Mouse (Mus musculus) E14TG2a.4 (cell line): ENCODE data around the gene Tbc1d8b.

Experiments used
- H3K27me3 ChIP-seq: 2 replicates; pipeline ENCODE4 v1.6.1; 2014; ENCODE audit warnings: low read length, control low read depth; ENCODE audit not compliant: insufficient read depth
- H3K36me3 ChIP-seq: 2 replicates; pipeline ENCODE4 v1.6.1; 2014; ENCODE audit warnings: low read length, control low read depth; ENCODE audit not compliant: insufficient read depth
- H3K4me1 ChIP-seq: replicated peaks from 2 replicates; pipeline ENCODE4 v1.6.1; 2014; ENCODE audit warnings: low read depth, low read length, control low read depth
- H3K4me3 ChIP-seq: replicated peaks from 2 replicates; pipeline ENCODE4 v1.5.1; 2014; ENCODE audit warnings: mild to moderate bottlenecking, low read length
- H3K9me3 ChIP-seq: 2 replicates; pipeline ENCODE4 v1.6.1; 2014; ENCODE audit warnings: low read length, control low read depth
- CTCF ChIP-seq: conservative IDR thresholded peaks from 2 replicates; pipeline ENCODE4 v1.5.1; 2014; ENCODE audit warnings: low read length
- NANOG ChIP-seq: IDR thresholded peaks from 2 replicates; pipeline ENCODE4 v1.6.1; 2014; ENCODE audit warnings: borderline replicate concordance, low read length, mixed read lengths
- POU5F1 ChIP-seq: IDR thresholded peaks from 2 replicates; pipeline ENCODE4 v1.6.1; 2014; ENCODE audit warnings: low read length, borderline replicate concordance

Tbc1d8b gene

DNA sequence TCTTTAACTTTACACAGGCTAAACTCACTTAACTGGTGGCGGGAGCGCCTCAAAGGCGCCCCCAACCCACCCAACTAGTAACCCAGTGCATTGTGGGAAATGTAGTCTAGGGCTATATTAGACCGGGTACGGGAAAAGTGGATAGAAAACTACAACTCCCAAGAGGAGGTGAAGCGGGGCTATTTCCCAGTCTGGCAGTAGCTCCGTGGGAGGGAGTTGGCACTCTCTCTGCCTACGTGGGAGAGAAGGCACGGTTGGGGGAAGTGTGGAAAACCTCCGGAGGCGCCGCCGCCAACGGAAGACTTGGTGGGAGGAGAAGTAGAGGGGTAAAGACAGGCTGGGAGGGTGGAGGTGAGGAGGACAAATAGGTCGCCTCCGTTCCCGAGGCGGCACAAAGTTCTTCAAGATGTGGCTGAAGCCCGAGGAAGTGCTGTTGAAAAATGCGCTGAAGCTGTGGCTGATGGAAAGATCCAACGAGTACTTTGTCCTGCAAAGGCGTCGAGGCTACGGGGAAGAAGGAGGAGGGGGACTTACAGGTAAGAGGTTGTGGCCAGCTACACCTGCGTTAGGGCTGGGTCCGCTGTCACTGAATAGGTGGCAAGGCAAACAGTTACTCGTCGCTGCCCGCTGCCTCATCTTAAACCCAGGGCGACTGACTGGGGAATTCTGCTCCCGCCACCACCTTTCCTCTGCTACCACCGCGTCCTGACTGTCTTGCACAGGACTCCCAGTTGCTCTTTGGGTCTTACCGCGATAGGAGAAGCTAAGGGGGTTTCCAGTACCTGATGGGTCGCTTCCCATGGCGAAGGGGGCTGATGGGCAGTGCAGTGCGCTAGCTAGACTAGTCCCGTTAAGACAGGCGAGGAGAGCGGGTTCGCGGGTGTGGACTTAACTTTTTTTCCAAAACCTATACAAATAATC, at the start of gene Tbc1d8b:
Gene Tbc1d8b (plus strand): TSS at position 222 of the 921 bp plus-strand sequence.
- H3K4me1 ChIP-seq, result no peaks in the 10 kb centered on the region; the same call in 1 of the 2 replicates
- TF ChIP-seq CTCF (no peak), POU5F1 (no peak), NANOG (no peak)
- peak within 1 kb of the TSS; percentile 79 for H3K4me3 ChIP-seq
- H3K27me3 ChIP-seq, result peaks cover 11% of the 10 kb centered on the region; the same call in 1 of the 2 replicates
- no peaks in the 10 kb centered on the region for H3K9me3 ChIP-seq
- H3K36me3 ChIP-seq, result no peaks in the 10 kb centered on the region

- H3K4me1 ChIP-seq, result no peaks in the 10 kb centered on the region
- no peaks in the 10 kb centered on the region for H3K9me3 ChIP-seq
- H3K4me3 ChIP-seq, result no peak overlapping the region
- no peaks in the 10 kb centered on the region for H3K27me3 ChIP-seq
- TF ChIP-seq NANOG (no peak), CTCF (no peak), POU5F1 (no peak)
- no peaks in the 10 kb centered on the region for H3K36me3 ChIP-seq
These were observed 45.1 kb upstream of the Tbc1d8b start for GRCm38 (mm10) chrX:139639744-139640143.

DNA sequence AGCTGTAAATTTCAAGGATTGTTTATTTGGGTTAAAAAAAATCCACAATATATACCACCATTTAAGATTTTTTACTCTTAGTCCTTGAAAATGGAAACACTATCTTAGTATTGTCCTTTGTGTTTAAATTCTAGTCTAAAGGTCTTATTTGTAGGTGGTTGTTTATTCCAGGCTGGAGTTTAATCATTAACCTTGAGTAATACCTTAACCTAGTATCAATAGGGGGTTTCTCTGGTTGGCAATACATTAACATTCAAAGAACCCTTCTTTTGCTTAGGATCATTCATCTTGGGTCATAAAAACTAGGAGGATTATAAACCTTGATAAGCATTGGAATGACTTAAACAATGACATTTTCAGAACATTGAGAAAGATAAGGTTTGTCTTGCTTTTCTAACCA, 44.4 kb upstream of the Tbc1d8b start:
- H3K36me3 ChIP-seq, result no peaks in the 10 kb centered on the region
- H3K9me3 ChIP-seq, result no peaks in the 10 kb centered on the region
- no peak for TF ChIP-seq CTCF
- TF ChIP-seq NANOG, result no peak
- TF ChIP-seq POU5F1, result no peak
- H3K4me3 ChIP-seq, result no peak overlapping the region
- H3K27me3 ChIP-seq, result no peaks in the 10 kb centered on the region
- no peaks in the 10 kb centered on the region for H3K4me1 ChIP-seq

GRCm38 (mm10) chrX:139652226-139652625, 32.6 kb upstream of the Tbc1d8b start:
- no peaks in the 10 kb centered on the region for H3K9me3 ChIP-seq
- no peak overlapping the region for H3K4me3 ChIP-seq
- H3K4me1 ChIP-seq, result no peaks in the 10 kb centered on the region
- TF ChIP-seq POU5F1, result no peak
- H3K27me3 ChIP-seq, result no peaks in the 10 kb centered on the region
- H3K36me3 ChIP-seq, result no peaks in the 10 kb centered on the region

- H3K27me3 ChIP-seq, result no peaks in the 10 kb centered on the region
- H3K9me3 ChIP-seq, result no peaks in the 10 kb centered on the region
- H3K4me1 ChIP-seq, result no peaks in the 10 kb centered on the region
- TF ChIP-seq CTCF, result no peak
- no peak for TF ChIP-seq POU5F1
- no peak for TF ChIP-seq NANOG
- no peak overlapping the region for H3K4me3 ChIP-seq
- H3K36me3 ChIP-seq, result no peaks in the 10 kb centered on the region
These were observed 31.5 kb upstream of the Tbc1d8b start for GRCm38 (mm10) chrX:139653292-139653691.

DNA sequence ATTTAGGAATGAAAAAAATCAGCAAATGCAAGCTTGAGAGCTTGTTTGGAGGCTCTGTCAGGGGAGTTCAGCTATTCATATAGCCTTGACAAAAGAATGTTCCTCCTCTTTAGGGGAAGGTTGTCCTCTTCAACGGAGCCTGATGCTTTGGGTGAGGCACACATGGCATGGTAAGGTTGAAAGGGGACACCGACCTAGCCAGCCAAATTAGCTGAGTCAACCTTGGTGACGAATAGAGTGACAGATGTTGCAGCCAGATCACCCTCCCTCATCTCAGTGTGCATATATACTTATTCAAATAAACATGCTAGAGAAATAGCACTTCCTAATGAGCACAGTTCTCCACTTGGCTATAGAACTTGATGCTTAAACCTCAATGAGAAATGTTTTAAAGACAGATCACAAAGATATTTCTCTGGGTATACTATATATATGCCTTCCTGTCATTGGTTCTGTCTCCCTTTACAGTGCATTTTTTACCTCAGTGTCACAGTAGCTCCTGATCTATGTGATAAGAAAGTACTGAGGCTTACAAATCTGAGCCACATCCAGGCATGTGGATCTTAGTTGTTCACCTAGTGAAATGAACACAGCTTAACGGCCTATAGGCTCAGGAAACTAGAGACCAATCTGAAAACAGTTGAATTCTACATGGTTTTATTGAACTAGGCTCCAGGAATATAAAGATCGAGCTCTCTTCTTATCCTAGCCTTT, 30.3 kb upstream of the Tbc1d8b start:
- Histone ChIP-seq H3K4me1 (no peaks in the 10 kb centered on the region), H3K27me3 (no peaks in the 10 kb centered on the region), H3K36me3 (no peaks in the 10 kb centered on the region), H3K9me3 (no peaks in the 10 kb centered on the region), H3K4me3 (no peak overlapping the region)
- TF ChIP-seq NANOG, result no peak
- no peak for TF ChIP-seq CTCF
- TF ChIP-seq POU5F1, result no peak

GRCm38 (mm10) chrX:139662111-139662510, 22.7 kb upstream of the Tbc1d8b start:
- H3K36me3 ChIP-seq, result no peaks in the 10 kb centered on the region
- H3K27me3 ChIP-seq, result no peaks in the 10 kb centered on the region
- H3K4me1 ChIP-seq, result no peaks in the 10 kb centered on the region
- H3K9me3 ChIP-seq, result no peaks in the 10 kb centered on the region
- H3K4me3 ChIP-seq, result no peak overlapping the region
- TF ChIP-seq CTCF (peak; percentile 18), NANOG (no peak)

- Histone ChIP-seq H3K9me3 (no peaks in the 10 kb centered on the region), H3K36me3 (no peaks in the 10 kb centered on the region), H3K4me1 (no peaks in the 10 kb centered on the region), H3K27me3 (no peaks in the 10 kb centered on the region), H3K4me3 (no peak overlapping the region)
- no peak for TF ChIP-seq CTCF
- no peak for TF ChIP-seq POU5F1
- TF ChIP-seq NANOG, result no peak
These were observed 19.0 kb upstream of the Tbc1d8b start for GRCm38 (mm10) chrX:139665829-139666228.

GRCm38 (mm10) chrX:139684410-139684774, 404 bp upstream of the Tbc1d8b start:
- Histone ChIP-seq H3K9me3 (no peaks in the 10 kb centered on the region), H3K4me3 (peak overlapping the region; percentile 79), H3K4me1 (no peaks in the 10 kb centered on the region; the same call in 1 of the 2 replicates), H3K27me3 (peaks cover 11% of the 10 kb centered on the region; the same call in 1 of the 2 replicates), H3K36me3 (no peaks in the 10 kb centered on the region)
- no peak for TF ChIP-seq NANOG
- TF ChIP-seq POU5F1, result no peak
- no peak for TF ChIP-seq CTCF
